Mouse (Mus musculus) c-Kit-positive CD71-positive TER-119-negative erythroid progenitor cells, embryonic 14.5 days (primary cell): ENCODE measurements around the gene Cish.

Experiments used
- DNase-seq: peaks from one replicate; pipeline ENCODE4 v3.0.0-alpha.2; 2013; ENCODE audit warnings: low read depth

Cish gene

GRCm38 (mm10) chr9:107347586-107348183, 51.9 kb downstream of the Cish start:
- no peak for DNase-seq

GRCm38 (mm10) chr9:107349321-107349720, 53.5 kb downstream of the Cish start:
- DNase-seq: no peak
